Mouse (Mus musculus) CD4-positive, CD25-positive, alpha-beta regulatory T cell, adult 4 months (primary cell): ENCODE results near the gene Nos1. TPM values are rescaled to one million over a fixed set of nuclear protein-coding genes. Genes with fewer than 3 reads are reported as not detected.

Experiments
- ATAC-seq: one replicate; pipeline ENCODE4 v1.8.0; 2017
- polyA plus RNA-seq, 2 experiments: library from polyadenylated mRNA; unstranded; fragments of 100-300 nt; shearing (Covaris generic); gene quantifications; one replicate each; pipeline ENCODE4 v1.2.1; 2017

The Nos1 gene
- polyA plus RNA-seq = under 1 TPM; 0.16 to 0.17 TPM

- no peak for ATAC-seq
Measured at GRCm38 (mm10) chr5:117780681-117781080, at the start of gene Nos1. Nos1 (plus strand) TSS chr5:117781032.

GRCm38 (mm10) chr5:117731311-117731710, 49.5 kb upstream of the Nos1 start:
- no peak for ATAC-seq

- ATAC-seq = no peak
Measured at GRCm38 (mm10) chr5:117744654-117745178, 36.1 kb upstream of the Nos1 start.

DNA sequence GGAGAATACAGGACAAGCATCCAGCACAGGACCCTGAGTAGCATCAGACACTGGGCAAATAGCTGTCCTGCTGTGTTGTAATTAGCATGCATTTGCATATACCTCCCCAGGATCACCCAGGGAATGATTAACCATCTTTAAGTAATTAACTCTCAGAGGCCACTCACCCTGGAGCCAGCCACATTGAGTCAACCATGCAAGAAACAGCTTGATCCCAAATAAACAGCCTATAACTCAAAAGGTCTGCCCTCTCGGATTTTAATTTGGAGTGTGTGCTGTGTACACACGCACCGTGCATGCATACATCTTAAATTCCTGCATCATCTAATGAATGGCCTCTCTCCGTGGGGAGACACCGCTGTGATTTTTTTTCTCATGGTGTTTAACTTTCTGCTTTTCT, 31.5 kb upstream of the Nos1 start:
- ATAC-seq = no peak

DNA sequence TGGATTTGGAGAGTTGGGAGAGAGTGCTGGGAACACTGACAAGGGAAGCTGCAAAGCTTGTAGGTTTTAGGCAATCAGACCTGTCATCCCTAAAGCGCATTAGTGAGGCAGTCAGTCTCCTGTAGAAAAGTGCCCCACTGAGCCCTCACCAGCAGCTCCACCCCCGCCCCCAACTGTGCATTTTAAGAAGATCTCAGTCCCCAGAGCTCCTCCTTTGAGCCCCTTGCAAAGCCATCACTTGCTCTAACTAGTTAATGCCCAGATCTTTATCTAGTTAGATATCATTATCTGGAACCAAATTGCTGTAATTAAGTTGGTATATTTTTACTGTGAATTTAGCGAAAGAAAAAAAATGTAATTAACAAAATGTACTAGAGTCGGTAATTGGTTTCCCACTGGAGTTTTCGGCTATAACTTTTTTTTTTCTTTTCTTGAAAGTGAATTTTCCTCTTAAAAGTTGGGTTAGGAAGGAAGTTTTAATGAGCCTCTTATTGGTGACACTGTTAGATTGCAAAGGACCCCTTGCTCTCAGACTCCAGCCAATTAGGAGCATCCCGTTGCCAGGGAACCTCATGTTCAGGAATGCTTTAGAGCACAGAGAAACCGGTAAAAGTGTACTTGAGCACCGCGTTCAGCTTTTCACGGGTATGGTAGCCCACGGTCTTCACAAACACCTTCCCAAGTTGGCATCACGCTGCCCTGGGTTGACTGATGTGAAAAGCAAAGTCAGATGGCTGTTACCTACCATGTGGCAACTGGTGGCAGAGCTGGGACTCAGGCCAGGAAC, 22.9 kb upstream of the Nos1 start:
- ATAC-seq = no peak

DNA sequence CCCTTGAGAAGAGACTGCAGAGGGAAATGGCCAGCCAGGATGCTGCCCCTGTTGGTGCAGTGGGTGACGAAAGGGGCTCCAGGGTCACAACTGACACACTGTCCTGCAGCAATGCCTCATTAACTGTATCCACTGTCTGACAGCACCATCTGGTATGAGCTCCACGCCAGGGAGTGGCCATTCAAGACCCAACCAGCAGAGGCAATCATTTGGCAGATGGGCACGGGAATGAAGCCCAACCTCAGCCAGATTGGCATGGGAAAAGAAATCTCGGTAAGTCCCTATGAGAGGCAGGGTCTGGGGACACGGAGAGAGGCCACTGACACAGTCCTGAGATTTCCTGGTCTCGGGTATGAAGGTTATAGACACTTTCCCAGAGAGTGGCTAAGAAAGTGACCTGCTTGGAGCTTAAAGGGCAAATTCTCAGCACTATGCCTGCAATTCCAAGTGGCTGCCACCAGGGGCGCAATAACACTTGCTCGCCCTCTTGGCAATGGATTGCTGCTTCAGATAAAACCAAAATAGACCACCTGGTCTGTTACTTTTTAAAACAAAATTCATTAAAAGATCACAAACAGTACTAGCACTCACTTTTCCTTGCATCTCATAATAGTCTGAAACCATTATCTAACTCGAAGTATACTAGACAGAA, 19.5 kb upstream of the Nos1 start:
- no peak for ATAC-seq

DNA sequence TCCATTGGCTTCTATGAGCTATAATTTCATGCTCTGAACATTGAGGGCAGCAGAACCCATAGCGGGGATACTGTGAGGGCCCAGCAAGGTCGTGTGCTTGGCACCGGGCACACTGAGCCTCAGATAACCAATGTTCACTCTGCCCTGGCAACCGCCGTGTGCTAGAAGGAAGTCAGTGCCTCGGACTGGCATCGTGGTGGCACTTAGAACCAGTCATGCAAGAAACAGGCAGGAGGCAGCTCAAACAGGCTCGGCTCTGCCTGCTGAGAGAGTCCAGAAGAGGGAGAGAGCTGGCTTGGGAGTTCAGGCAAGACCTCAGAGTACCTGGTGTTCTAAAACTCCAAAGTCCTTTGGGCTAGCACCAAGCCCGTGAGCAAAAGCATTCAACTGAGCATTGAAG, 16.3 kb upstream of the Nos1 start:
- ATAC-seq = no peak

DNA sequence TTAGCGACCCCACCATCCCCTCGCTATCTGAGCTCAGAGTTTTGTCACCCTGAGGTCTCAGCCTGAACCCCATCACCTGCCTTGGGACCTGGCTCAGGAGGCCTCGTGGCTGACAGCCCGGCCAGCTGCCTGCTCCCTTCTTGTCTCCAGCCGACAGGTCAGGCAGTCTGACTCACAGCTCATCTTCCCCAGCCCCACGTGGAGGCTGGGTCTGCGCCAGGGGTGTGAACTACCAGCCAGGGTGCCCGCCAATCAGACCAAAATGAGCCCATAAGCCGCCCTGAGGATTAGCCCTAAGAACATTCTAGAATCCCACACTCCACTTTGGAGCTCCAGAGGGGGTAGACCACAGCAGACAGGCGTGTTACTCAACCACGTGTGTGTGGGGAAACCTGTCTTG, 1.7 kb upstream of the Nos1 start:
- ATAC-seq = no peak

- no peak for ATAC-seq
Measured at GRCm38 (mm10) chr5:117781178-117781577, 346 bp downstream of the Nos1 start.

GRCm38 (mm10) chr5:117790071-117790470, 9.2 kb downstream of the Nos1 start:
- no peak for ATAC-seq

DNA sequence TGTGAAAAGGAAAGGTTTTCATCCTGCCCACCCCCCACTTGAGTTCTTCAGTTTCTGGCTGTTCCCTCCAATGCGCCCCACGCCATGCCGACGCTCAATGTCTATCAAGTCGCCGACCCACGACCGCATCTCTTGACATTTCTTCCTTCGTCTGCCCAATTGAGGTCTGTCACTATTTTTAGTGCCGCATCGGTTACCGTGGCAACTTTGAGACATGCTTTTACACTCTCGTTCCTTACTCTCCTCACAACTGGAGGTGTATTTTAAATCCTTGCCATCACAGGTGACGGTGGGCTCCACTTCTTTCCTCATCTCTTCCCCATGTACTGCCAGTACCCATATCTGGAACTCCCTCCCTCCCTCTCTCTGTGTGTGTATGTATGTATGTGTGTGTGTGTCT, 11.0 kb downstream of the Nos1 start:
- no peak for ATAC-seq

- ATAC-seq = no peak
Measured at GRCm38 (mm10) chr5:117800849-117801248, 20.0 kb downstream of the Nos1 start.

DNA sequence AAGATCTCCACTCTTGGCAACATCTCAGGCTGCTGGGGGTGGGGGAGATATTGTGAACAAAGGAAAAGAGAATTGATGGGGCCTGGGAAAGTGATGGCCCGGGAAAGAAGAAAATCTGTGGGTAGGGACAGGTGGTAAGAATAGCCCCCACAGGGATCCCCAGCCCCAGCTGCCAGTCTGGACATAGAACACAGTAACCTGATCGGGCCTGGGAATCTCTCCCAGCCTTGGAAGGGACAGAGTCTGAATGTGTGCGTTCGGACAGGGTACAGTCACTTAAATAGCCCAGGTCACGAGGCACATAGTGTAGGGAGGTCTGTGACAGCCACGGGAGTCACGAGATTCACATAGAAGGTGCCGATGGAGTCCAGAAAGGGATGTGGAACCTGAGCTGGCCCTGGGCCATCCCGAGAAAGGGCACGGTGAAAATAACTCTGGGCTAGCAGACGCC, 21.3 kb downstream of the Nos1 start:
- no peak for ATAC-seq

DNA sequence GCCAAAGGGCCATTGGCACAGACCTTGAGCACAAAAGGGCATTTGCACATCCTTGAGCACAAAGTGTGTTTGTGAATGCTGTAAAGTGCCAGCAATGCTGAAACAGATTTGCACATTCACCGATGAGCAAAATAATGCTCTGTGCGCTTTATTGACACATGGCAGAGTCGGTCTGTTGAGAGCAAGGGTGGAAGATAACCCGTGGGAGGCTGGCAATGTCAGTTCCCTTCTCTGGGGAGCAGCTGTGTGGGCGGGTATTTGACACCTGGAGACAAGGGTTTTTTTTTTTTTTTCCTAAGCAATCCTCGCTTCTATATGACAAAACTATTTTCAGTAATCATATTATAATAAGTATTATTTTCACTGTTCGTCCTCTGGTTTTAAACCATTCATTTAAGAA, 22.7 kb downstream of the Nos1 start:
- ATAC-seq = no peak

DNA sequence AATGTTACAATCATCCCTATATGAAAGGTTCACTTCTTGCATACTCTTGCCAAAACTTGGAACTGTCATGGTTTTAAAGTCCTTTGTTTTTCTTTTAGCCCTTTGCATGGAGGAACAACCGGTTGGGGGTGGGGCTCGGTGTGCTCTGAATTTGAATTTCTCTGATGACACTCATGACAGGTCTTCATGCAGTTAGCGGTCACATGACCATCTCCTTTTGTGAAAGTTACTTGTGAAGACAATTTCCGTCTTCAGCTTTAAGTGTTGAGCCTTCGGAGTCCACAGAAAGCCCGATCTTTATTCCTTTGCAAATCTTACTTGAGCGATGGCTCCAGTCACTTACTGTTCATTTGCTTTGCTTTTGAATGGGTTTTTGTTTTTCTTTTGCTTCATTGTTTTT, 30.1 kb downstream of the Nos1 start:
- no peak for ATAC-seq

DNA sequence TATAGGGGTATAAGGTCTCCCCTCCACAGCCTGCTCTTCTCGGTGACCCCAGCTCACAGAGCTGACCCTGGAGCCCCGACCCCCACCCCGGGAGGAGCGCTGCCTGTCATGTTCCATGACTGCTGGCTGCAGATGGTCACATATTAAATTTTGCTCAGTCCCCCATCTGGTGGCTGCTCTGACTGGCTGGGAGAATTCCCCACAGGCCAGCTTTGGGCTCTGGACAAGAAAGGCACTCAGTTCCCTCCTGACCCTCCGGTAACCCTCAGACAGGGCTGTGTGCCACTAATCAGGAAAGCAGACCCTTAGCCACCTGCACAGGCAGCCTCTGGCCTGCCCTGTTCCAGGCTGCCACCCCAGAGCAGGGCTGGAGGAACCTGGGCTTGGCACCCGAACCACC, 38.0 kb downstream of the Nos1 start:
- ATAC-seq = no peak

DNA sequence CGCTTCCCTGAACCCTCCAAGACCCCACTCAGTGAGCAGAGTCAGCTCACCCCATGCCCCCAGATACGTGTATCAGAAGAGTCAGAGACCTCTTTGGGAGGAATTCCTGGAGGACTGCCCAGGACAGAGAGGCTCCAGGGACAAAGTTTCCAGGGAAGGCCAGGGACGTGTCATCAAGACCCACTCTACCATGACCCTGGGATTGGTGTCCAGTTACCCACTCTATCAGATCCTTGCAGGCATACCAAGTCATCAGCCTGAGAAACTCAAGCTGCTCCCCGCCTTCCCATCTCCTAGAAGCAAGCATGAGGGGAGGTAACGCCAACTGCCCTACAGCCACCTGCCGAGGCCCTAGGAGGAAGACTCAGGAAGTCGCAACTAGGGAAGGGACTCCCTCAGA, 39.6 kb downstream of the Nos1 start:
- no peak for ATAC-seq

DNA sequence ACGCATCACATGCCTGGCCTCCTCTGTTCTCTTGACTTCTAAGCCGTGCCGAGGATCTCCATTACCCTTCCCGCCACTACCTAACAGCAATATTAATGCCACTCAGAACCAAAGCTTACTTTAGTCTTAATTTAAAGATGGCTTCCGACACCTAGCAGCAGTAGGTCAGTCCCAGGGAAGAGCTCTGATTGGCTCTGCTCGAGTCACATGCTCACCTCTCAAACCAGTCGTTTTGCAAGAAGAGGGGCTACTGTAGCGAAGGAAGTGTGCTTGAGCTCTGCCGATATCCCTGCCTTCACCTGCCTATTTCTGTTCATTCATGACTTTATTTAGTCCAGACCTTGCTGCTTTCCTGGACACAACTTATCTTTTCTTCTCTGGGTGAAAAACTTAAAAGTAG, 43.0 kb downstream of the Nos1 start:
- ATAC-seq = no peak

- ATAC-seq = no peak
Measured at GRCm38 (mm10) chr5:117824486-117824885, 43.7 kb downstream of the Nos1 start.

DNA sequence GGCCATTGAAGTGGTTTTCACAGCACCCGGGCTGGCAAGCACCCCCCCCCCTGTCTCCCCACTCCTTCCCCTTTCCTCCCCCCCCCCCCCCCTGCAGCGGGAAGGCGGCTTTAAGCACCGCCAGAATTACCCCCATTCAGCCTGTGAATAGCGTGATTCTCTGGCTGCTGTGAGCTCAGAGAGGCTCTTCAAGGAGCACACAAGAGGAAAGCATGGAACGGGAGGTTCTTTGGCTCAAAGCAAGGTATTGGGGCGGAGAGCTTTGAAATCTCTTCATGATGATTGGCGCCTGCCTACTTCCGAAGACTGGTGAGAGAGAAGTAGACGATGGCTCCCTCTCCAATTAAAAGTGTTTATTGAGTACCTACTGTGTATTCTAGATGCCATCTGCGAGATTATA, 44.5 kb downstream of the Nos1 start:
- no peak for ATAC-seq

DNA sequence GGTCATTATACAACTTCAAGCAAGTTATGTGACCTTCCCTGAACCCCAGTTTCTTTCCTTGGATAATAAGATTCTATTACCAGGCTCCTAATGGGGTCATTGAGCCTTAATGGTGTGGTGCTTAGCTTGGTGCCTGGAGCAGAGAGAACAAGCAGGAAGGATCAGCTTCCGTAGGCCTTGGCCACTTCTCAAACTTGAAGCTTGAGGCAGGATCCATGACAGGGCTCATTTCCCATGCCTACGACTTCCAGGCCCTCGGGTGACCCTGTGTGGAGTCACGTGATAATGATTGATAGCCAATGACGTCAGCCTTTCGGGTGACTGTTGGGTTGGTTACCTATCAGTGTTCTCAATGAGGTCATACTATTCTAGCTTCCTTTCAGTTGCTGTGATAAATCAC, 46.5 kb downstream of the Nos1 start:
- no peak for ATAC-seq

DNA sequence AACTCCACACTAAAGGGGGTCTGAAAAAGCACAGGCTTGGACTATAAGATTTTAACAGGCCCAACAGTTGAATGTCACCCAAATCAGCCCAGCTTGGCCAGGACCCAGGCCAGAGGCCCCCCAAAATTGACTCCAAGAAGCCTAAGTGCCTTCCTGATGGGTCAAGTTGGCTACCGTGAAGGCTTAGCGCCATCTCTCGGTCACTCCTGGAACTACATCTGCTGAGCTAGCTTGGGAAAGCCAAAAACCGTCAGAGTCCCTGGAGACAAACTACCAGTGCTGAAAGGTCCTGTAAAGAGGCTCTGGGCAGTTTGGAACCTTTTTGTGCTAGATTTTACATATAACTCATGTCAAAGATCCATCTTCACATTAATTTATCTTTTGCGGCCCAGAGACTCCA, 56.1 kb downstream of the Nos1 start:
- no peak for ATAC-seq

DNA sequence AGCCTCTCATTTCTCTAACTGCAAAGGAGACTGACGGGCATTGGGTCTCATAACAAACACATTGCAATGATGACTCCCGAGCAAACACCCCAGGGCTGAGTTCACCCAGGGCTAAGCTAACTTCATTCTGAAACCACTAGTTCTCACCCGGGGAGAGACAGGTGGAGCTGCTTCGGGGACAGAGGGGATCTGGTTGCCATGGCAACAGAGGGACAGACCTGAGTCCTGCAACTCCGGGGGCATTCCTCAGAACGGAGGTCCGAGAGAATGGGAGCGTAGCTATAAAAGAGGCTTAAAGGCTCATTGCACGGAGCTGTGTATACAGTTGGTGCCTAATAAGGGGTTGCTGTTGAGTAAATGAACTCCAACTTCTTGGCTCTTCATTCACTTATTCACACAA, 56.9 kb downstream of the Nos1 start:
- ATAC-seq = no peak

DNA sequence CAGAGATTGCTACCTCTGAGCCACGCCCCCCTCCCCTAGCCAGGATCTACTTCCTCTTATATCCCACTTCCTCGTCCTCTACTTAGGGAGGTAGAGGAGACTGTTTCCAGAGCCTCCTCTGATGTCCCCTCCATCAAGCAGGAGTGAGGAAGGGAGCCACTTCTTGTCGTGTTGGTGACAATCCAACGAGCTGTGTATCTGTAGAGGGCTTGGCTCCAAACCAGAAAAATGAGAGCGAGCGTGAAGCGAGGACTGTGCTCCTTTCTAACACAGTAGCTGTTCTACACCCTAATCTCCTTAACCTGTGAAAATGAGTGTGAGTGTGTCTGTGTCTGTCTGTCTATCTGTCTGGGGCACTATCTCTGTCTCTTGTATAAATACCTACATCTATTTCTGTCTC, 58.7 kb downstream of the Nos1 start:
- ATAC-seq = no peak
